Mouse (Mus musculus) 3134 (cell line): ENCODE measurements around the gene Sik2.

ENCODE experiments used
- DNase-seq: peaks from one replicate; pipeline ENCODE4 v3.0.0-alpha.2; 2011; ENCODE audit warnings: low spot score; ENCODE audit not compliant: insufficient read length; ENCODE audit errors: extremely low read depth

Gene Sik2

DNA sequence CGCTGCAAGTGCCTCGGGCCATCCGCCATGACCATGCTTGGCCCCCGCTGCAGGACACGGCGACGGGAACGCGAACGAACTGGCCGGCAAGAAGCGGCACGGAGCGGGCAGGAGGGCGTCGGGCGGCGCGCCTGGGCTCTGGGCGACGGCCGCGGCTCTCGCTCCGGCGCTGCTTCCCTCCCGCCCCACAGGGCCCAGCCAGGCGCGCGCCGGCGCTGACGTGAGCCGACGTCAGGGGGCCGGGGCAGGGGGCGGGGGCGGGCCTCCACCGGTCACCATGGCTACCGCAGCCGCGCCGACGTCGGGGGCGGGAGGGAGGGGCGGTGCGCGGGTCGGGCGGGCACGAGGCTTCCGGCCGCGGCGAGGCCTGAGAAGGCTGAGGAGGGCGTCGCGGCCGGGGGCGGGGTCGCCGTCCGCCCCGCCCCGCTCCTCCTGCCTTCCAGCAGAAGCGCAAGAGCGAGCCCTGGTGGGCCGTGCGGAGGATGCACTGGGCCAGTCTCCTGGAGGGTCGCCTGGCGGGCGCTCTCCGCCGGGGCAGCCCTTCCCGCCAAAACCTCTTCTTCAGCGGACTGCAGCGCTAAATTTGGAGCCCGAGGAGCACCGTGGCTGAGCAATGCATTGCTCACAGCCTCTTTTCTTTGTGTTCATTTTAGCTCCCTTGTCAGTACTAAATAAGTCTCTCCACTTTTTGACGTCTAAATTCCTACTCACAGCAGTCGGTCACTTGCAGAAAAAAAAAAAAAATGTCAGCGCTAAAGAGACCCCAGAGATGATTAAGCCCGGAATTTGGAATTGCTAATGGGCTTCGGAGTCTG lies at the start of gene Sik2:
Sik2 (minus strand) TSS at position 233 of the 815 bp plus-strand sequence.
- DNase-seq = peak; percentile 96

DNA sequence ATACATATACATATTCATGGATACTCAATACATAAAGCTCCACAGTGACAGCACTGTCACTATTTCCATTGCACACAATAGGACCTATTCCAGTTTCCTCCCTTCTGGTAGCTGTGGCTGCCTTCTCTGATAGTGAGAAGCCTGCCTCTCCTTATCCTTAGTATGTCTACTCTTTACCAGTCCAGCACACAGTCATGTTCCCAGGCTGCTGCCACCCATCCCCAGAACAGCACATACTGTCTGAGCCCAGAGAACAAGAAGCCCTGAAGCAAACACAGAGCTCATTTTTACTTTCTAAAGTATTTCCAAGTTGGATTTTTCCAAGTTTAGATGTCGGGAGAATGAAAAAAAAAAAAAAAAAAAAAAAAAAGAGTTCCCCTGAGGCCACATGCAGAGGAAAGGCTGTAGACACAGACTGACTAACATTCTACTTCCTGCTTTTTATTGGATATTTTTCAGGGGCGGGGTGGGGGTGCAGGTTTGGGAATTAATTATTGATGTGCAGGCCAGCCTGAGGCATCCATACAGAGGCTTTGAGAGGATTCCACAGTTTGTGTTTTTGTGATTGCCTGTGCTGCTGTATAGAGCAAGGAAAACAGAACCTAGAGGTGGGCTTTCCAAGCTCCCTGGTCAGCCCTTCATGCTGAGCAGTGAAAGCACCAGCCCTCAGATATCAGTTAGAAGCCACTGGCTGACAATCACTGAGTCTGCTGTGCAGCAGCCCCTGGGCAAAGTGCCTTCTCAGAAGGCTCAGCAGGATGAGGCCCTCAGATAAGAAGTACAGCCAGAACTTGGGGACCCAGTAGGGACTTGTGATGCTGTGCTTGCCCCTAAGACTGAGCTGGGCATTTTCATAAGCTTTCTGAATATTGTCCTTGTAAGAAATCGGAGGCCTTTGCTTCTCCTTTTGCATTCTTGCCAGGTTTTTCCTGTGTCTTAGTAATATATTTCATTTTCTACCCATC lies 47.8 kb upstream of the Sik2 start:
- peak; percentile 19 for DNase-seq

DNA sequence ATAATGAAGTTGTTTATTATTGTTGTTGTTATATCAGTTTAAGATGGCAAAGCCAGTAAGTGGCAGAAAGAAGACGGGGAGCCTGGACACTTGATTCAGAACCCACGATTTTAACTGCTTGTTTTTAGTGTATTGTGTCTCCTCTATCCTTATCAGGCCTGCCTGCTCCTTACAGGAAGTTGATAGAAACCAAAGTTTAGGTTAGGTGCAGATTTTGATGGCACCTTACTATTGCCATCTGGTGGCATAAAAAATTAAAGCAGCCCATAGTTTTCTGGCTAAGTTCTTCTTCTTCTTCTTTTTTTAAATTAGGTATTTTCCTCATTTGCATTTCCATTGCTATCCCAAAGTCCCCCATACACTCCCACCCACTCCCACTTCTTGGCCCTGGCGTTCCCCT lies 43.3 kb upstream of the Sik2 start:
- DNase-seq = no peak

DNA sequence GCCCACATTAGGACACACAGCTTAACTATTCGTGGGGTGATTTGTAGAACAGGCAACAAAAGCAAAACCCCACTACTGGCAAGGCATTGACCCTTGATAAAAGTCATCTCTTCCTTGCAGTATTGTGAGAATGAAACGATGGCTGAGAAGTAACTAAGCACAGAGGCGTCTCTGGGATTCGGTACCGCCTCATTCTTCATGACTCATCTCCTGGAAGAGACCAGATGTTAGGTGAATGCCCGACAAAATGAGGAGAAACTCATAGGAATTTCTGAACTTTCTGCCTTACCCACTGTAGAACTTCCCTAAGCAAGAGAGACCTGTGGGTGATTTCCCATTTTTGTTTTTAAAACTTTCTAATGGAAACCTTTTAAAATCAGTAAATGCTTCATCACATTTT lies 33.3 kb upstream of the Sik2 start:
- DNase-seq = peak; percentile 24

DNA sequence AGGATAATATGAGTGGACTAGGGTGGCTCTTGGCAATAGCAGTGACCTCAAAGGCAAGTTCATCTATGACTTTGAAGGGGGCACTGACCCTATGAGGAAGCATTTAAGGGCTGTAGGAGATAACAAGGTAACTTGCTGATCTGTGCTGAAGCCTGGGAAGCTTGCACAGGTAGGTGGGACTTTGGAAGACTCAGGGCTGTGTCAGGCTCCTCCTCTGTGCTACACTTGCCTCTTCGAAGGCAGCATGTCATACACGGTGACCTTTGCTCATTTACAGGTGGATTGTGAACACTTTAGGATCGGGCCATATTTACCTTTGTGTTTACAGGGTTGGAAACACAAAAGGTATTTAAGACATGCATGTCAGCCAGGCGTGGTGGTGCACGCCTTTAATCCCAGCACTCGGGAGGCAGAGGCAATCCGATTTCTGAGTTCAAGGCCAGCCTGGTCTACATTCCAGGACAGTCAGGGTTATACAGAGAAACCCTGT lies 32.7 kb upstream of the Sik2 start:
- no peak for DNase-seq

DNA sequence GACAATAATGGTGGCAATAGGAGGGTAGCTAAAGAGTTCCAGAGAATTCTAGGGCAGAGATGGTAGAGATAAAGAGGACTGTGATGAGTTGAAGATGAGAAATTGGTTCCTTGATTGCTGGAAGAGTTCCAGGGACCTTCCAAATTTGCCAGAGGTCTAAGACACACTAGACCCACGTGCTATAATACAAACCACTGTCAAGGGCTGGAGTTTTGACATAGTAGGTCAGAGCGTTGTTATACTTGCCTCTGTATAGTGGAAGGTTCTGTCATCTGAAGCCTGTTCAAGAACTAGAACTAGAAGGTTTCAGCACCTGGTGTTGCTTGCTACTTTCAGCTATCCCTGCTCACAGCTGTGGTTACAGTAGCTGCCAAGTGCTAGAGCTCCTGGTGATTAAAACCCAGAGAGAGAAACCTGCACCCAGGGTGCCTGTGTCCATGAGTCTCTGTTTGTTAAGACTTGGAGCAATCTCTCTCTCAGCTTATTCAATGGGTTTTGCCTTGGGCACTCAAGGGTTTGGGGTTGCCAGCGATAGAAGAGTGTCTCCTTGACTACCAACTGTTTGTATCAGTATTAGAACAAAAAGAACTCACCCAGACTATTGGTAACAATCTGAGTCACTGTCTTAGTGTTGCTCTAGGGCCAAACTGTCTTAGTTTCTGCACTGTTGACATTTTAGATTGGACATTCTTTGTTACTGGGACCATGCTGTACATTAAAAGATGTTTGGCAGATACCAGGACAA lies 24.1 kb upstream of the Sik2 start:
- DNase-seq = no peak

DNA sequence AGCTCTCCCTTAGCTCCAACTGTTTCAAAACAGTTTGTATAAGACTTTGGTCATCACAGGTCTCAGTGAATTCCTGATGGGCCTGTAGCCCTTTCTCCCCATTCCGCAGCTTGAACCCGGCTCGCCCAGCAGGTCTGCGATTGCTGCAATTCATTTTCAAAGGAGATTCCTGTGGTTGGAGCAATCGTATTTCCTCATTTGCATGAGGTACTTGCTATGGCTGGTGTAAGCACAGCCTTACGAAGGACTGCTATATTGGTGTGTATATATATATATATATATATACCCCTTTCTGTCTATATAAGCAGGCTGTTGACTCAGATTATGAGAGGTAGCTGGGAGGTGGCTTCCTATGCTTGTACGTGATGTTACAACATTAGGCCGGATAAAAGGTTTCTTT lies 23.4 kb upstream of the Sik2 start:
- no peak for DNase-seq

DNA sequence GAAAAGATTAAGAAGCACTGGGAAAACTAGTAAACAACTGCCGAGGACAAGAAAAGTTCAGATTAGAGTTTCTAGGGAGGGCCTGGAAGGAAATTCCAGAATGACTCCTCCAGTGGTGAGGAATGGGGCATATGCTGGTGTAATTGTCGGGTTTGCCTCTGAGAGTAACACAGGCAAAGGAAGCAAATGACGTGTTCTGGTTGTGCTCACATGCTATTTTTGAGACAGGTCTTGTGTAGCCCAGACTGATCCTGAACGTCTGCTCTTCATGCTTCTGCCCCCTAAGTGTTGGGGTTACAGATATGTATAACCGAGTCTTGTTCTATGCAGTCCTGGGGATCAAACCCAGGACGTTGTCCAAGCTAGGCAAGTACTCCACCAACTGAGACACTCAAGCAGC lies 22.7 kb upstream of the Sik2 start:
- no peak for DNase-seq

DNA sequence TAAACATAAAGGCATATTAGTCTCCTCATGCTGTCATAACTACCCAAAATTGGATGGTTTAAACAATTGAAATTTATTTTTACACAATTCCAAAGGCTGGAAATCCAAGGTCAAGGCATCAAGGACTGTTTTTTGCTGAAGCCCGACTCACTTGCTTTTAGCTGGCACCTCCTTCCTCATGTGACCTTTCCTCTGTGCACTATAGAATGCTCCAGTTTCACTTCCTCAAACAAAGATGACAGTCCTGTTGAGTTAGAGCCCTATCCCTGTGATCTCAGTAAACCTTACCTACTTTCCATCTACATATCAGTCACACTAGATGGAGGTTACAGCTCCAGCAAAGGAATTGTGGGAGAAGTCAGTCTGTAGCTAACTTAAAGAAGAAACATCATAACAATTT lies 21.3 kb upstream of the Sik2 start:
- no peak for DNase-seq

DNA sequence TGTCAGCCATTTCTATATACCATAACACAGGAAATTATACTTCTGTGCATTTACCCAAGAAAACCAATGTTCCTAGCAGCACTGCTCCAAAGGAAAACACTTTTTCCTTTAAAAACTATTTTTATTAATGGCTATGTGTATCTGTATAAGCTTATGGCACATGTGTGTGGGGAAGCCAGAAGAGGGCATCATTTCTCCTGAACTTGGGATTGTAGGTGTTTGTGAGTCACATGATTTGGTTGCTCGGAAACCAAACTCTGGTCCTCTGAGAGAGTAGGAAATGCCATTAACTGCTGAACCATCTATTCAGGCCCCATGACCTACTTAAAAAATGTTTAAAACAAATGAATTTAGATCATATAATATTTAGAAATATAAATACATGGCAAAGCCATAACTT lies 18.1 kb upstream of the Sik2 start:
- no peak for DNase-seq

DNA sequence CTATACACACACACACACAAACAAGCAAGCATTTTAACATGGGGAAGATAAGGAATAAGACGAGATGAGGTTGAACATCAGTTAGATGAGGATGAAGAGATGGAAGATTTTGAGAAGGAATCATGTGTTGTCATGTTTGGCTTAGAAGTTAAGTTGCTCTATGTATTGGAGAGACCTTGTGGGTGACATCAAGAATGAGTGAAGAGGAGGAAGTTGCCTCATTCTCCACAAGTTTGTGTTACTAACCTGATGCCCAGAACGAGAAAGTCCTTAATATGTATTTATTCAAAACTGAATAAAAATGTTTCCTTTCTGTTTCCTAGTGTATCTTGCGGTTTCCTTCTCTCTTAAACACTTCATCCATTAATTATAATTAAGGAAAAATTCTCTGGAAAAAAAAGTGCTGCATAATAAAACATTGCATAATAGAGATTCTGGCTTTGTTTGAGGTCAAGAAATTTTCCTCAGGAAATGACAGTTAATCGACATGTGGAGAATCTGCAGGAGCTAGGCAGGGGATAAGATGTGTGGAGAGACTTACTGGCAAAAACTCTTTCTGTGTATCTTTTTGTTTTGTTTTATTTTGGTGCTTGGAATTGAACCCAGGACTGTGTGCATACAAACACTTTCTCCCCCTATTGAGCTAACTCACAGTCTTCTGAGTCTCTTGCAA lies 12.4 kb upstream of the Sik2 start:
- DNase-seq = no peak

DNA sequence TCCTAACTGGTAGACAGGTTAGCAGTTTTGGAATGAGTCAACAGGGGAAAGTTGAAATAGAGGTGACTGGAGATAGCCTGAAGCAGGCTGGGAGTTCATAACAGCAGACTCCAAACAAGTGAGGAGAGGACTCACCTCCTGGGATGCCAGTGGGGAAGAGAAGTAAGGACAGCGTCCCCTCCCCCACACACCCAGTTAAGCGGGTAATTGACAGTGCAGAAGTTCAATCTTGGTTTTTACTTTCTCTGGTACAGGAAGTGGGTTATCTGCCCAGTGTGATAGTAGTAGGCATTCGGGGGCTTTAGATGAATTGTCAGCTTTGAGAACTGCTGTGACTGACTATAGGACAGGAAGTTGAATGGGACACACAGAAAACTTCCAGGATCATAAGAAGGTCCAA lies 11.5 kb upstream of the Sik2 start:
- DNase-seq = no peak

DNA sequence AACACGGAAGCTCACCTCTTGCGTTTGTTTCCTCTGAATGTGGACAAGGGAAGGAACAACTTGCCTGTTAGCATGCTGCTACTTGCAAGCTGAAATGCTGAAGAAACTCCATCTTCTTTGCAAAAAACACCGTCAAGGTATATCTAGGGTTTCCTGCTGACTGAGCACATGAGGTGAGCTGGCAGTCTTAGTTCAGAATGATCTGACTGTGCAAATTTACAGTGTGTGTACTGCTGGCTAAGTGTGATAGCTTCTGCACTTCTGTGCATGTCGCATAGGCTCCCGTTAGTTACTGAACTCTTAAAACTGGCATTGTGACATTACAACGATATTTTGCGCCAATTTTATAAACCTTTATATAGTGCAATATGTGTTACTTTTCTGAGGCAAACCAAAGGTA lies 10.8 kb upstream of the Sik2 start:
- no peak for DNase-seq

DNA sequence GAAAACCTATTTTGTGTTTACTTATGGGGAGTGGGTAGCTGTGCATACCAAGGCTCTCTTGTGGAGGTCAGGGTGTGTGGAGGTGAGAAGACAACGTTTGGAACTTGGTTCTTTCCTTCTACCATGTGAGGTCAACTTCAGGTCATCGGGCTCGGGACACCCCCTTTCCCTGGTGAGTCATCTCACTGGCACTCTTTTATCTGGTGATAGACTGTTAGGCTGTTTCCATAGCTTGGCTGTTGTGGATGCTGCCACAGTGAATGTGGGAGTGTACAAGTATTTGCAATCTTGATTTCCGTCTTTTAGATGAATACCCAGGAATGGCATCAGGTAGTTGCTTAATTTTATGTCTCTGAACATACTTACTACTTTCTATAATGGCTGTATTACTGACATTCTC lies 6.9 kb upstream of the Sik2 start:
- peak; percentile 27 for DNase-seq

DNA sequence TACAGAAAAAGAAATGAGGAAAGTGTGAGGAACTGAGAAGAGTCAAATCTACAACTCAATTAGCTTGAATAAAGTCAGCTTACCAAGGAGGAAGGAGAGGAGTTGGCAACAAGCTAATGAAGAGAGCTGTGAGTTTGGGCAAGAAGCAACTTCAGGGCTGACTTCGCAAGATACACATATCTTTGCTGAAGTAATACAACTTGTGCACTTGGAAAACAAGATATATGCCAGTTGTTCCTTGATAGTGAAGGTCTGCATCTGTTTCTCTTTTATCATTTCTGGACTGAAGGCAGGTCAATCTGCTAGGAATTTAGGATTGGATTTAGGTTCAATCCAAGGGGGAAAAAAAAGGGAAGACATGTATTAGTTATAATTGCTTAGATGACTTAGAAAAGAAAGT lies 4.8 kb upstream of the Sik2 start:
- DNase-seq = no peak

DNA sequence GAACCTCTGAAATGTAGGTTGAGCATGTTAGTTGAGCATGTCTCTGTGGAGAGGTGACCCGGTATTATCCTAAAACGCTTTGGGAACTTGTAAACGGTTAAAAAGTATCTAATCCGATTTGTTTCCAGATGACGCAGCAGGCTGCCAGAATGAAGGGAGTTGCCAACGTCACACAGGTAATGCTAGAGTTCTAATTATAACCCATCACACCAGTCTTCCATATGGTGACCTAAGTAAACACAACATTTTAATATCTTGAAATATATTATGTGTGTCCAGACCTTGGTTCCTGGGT lies 730 bp upstream of the Sik2 start:
- DNase-seq = no peak

DNA sequence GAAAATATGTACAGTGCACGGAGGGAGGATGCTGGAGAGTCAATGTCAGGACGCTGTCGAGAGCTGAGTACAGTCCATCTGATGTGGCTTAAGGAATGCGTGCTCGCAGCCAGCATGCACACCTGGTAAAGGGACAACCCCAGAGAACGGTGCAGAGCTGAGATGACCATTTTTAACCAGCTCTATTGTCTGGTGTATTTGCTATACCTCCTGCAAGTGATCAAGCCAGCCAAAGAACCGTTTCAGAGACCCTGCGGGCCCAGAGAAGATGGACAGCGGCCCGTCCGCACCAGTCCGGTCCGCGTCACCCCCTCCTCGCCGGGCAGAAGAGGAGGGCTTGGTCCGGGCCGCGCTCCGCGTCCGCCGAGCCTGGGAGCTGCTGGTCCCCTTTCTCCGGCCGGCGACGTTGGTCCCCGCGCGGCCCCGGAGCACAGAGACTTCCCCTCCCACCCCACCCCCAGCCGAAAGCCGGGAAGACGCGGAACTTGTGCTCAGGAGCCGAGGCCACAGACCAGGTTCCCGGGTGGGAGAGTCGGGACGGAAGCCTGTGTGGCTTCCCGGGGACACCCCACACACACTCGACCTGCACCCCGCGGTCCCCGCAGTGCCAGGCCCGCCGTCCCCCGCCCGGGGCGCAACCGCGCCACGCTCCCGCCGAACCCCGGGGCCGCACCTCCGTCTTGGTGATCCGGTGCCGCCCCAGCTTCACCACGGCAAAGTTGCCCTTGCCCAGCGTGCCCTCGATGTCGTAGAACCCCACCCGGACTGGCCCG lies 619 bp downstream of the Sik2 start:
- DNase-seq = no peak

DNA sequence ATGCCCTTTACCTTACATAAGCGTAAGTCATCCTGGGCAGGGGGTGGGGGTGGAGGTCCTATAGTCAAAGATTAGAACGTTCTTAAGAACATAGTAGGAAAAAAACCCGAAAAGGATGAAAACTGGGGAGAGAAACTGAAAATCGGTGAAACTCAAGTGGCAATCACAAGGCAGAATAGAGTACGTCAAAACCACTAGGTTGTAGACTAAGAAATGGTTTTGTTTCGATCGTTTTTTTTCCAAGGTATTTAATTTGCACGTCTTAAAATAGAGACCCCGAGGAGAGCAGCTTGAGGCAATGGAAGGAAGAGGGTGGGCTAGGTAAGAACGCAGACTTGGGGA lies 1.2 kb downstream of the Sik2 start:
- DNase-seq = peak; percentile 12

DNA sequence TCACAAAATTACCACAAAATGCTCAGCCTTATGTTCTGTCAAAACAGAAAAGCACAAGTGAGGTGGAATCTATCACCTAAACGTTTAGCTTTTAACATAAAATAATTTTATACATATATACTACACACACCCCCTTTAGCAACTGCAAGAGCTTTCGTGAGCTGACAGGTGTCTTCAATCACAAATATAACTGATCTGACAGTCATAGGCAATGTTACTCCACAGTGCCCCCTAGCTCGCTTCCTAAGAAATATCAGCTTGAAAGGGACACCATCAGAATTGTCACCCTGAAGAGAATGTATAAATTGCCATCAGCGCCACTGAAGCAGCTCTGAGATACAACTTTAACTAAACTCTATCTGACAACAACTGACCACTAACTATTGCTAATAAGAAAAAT lies 2.0 kb downstream of the Sik2 start:
- DNase-seq = peak; percentile 13

DNA sequence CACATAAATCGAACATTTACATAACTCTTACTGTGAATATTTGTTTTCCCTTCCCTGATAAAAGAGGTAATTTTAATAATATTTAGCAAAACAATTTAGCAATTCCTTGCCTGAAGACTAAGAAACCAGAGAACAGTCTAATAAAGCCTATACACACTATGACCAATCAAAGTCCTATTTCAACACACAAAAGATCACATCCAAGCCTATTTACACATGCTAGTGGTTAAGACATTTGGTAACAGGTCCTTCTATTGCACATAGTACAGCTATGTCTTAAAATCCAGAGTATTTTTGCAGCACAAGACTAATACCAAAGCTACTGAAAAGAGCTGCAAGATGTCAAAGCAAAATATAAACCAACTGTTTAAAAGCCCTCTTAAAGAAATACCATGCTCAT lies 4.8 kb downstream of the Sik2 start:
- no peak for DNase-seq
